Mouse (Mus musculus) heart, embryonic 14.5 days (tissue): ENCODE measurements around the gene Stab1. TPM values are rescaled to one million over a fixed set of nuclear protein-coding genes. Genes with fewer than 3 reads are reported as not detected.

Experiments used
- ATAC-seq: fragments of 200-750 bp; cut with Nextera tagmentation; 2 replicates; pipeline ENCODE4 v1.8.0; 2017; ENCODE audit warnings: low read depth, moderate TSS enrichment; ENCODE audit not compliant: insufficient number of reproducible peaks, insufficient read depth, low FRiP score
- H3K27ac ChIP-seq, 2 experiments: fragments of 200-500 bp in 1 of 2; fragments of 300-500 bp in 1 of 2; sonication (generic) in 1 of 2; replicated peaks in 1 of 2; 2 replicates each; pipeline ENCODE4 v1.5.1; 2012 to 2014; ENCODE audit warnings: low read depth in 2 of 2, low read length in 2 of 2, control low read depth in 1 of 2, mild to moderate bottlenecking in 1 of 2, mixed read lengths in 1 of 2; ENCODE audit not compliant: control insufficient read depth in 1 of 2, insufficient read depth in 1 of 2
- H3K27me3 ChIP-seq: fragments of 300-500 bp; sonication (generic); 2 replicates; pipeline ENCODE4 v1.6.1; 2014; ENCODE audit warnings: mild to moderate bottlenecking, low read length, control low read depth; ENCODE audit not compliant: control insufficient read depth, insufficient read depth
- H3K36me3 ChIP-seq: fragments of 300-500 bp; sonication (generic); 2 replicates; pipeline ENCODE4 v1.6.1; 2014; ENCODE audit warnings: mild to moderate bottlenecking, control low read depth, low read length, mixed read lengths; ENCODE audit not compliant: control insufficient read depth, insufficient read depth
- H3K4me1 ChIP-seq, 2 experiments: fragments of 200-500 bp in 1 of 2; fragments of 300-500 bp in 1 of 2; sonication (generic) in 1 of 2; 2 replicates each; pipeline ENCODE4 v1.6.1; 2012 to 2014; ENCODE audit warnings: low read length in 2 of 2, control low read depth in 1 of 2, mixed read lengths in 1 of 2; ENCODE audit not compliant: control insufficient read depth in 2 of 2, insufficient read depth in 2 of 2
- H3K4me2 ChIP-seq: fragments of 300-500 bp; sonication (generic); 2 replicates; pipeline ENCODE4 v1.6.1; 2014; ENCODE audit warnings: mild to moderate bottlenecking, low read length
- H3K4me3 ChIP-seq, 2 experiments: fragments of 200-500 bp in 1 of 2; fragments of 300-500 bp in 1 of 2; sonication (generic) in 1 of 2; 2 replicates each; pipeline ENCODE4 v1.5.1; 2012 to 2014; ENCODE audit warnings: low read length in 2 of 2, mild to moderate bottlenecking in 2 of 2, control low read depth in 1 of 2, low read depth in 1 of 2, moderate library complexity in 1 of 2; ENCODE audit not compliant: control insufficient read depth in 1 of 2, insufficient read depth in 1 of 2
- H3K9ac ChIP-seq: fragments of 300-500 bp; sonication (generic); 2 replicates; pipeline ENCODE4 v1.6.1; 2014; ENCODE audit warnings: mild to moderate bottlenecking, low read length
- H3K9me3 ChIP-seq: fragments of 300-500 bp; sonication (generic); 2 replicates; pipeline ENCODE4 v1.6.1; 2016; ENCODE audit warnings: low read length, control low read depth; ENCODE audit not compliant: control insufficient read depth
- WGBS: fragments of 180-500 bp; shearing (Covaris S2); extraction: QIAGEN DNeasy Blood & Tissue Kit; methylation state at CpG from one replicate; pipeline ENCODE4 v1.1.7; 2014; 5-methylcytosine and 5-hydroxymethylcytosine counted together
- polyA plus RNA-seq: library from polyadenylated mRNA; unstranded; fragments of >200 nt; fragmentation: Nextera tagmentation; extraction: Ambion mirVana; gene quantifications from 2 replicates; pipeline ENCODE4 v1.2.1, GENCODE M21; 2014

Gene Stab1
- polyA plus RNA-seq, 1 experiment from 2014 or later, result 66.8 TPM

- ATAC-seq, result no peak
Measured at GRCm38 (mm10) chr14:31204844-31205243, 36.4 kb upstream of the Stab1 start.

DNA sequence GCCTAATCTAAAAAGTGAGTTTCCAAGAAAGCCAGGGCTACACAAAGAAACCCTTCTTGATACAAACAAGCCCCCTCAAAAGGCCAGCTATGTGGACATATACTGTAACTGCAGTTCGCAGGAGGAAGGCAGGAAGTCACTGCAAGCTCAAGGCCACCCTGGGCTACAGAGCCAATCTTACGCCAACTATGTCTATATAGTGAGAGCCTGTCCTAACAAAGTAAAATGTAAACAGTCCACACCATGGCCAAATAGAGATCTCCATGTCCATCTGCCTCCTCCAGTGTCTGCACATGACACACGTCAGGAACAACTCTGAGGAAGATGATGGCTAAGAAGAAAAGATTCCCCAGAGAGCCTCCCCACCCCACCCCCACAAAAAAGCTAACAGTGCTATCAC lies 31.6 kb upstream of the Stab1 start:
- ATAC-seq, result no peak
- Histone ChIP-seq H3K4me1 (peaks cover 20 to 66% of the 10 kb centered on the region in 2 experiments), H3K27me3 (no peaks in the 10 kb centered on the region), H3K9me3 (no peaks in the 10 kb centered on the region), H3K9ac (no peak overlapping the region), H3K36me3 (peaks cover 93% of the 10 kb centered on the region), H3K4me2 (no peak overlapping the region), H3K27ac (no peak overlapping the region), H3K4me3 (no peak overlapping the region)
- 80% methylated on average over 3 of the region's 3 CpGs for WGBS

More at GRCm38 (mm10) chr14:31204844-31205243, 36.4 kb upstream of the Stab1 start:
- peaks cover 52% of the 10 kb centered on the region for H3K36me3 ChIP-seq
- H3K9me3 ChIP-seq, result no peaks in the 10 kb centered on the region
- peak overlapping the region; percentile 91 to 93 for H3K4me3 ChIP-seq
- H3K4me1 ChIP-seq, result peaks cover 13 to 35% of the 10 kb centered on the region in 2 experiments
- peak overlapping the region; percentile 96 to 97 for H3K27ac ChIP-seq
- H3K9ac ChIP-seq, result peak overlapping the region; percentile 89
- 51% methylated on average over 4 of the region's 4 CpGs for WGBS
- H3K27me3 ChIP-seq, result no peaks in the 10 kb centered on the region
- H3K4me2 ChIP-seq, result peak overlapping the region; percentile 93

GRCm38 (mm10) chr14:31199599-31199998 lies 31.2 kb upstream of the Stab1 start:
- H3K4me3 ChIP-seq, result no peak overlapping the region
- H3K27me3 ChIP-seq, result no peaks in the 10 kb centered on the region
- H3K36me3 ChIP-seq, result peaks cover 96% of the 10 kb centered on the region
- peaks cover 20 to 66% of the 10 kb centered on the region in 2 experiments for H3K4me1 ChIP-seq
- H3K9ac ChIP-seq, result no peak overlapping the region
- H3K27ac ChIP-seq, result no peak overlapping the region
- no peak overlapping the region for H3K4me2 ChIP-seq
- no peaks in the 10 kb centered on the region for H3K9me3 ChIP-seq
- no peak for ATAC-seq
- WGBS, result 86% methylated on average over 7 of the region's 7 CpGs

DNA sequence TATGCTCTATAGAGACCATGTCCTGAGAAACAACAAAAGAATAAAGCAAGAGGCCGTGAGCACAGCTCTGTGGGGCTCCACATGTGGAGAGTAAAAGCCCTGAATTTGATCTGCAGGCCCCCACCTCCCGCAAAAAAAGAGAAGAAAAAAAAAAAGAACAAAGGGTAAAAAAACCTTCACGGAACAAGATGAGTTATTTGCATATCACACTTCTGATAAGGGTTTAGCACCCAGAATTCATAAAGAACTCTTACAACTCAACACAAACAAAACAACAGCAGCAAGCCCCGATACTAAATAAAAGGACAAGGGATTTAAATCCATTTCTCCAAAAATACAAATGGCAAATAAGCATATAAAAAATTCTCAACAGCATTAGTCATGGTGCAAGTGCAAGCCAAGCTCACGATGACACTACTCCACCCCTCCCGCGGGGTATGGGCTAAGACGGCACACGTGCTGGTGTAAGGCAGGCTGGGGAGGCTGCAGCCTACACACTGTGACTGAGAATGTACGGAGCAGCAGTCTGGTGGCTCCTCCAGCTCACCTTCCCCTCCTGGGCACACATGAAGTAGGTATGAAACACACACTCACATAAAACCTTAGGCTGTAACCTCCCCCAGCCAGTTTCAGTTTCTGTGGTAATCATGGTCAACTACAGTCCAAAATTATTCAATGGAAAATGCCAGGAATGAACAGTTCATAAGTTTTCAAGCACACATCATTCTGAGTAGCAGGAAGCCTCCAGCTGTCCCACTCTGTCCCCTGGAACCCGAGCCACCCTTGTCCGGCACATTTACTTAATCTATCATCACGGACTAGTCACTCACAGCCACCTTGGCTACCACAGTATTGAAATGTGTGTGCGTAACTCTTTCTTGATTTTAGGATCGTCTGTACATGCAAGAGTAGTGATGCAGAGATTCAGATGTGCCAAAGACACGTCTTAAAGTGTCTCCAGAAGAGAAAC lies 29.4 kb upstream of the Stab1 start:
- 38% methylated on average over 16 of the region's 16 CpGs for WGBS
- Histone ChIP-seq H3K9me3 (no peaks in the 10 kb centered on the region), H3K27me3 (no peaks in the 10 kb centered on the region), H3K36me3 (peaks cover 91% of the 10 kb centered on the region), H3K4me2 (peak overlapping the region; percentile 14; the same call in 1 of the 2 replicates), H3K27ac (peak overlapping the region in 1 of 2 experiments; percentile 57; a peak in 3 of 4 replicates), H3K4me3 (no peak overlapping the region), H3K9ac (peak overlapping the region; percentile 32; the same call in 1 of the 2 replicates), H3K4me1 (peaks cover 17 to 74% of the 10 kb centered on the region in 2 experiments)
- ATAC-seq, result no peak

DNA sequence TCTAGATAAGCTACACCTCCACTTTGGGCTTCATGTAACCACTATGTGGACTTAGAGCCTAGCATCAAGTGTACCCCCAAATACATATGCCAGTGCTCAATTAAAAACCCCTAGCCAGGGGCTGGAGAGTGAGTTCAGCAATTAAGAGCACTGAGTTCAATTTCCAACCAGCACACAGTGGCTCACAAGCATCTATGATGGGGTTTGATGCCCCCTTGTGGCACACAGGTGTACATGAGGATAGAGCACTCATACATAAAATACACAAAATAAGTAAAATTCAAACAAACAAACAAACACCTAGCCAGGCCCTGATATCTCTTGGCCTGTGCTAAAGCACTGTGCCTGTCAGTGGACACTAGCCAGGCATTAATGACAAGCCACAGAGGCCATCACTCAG lies 27.5 kb upstream of the Stab1 start:
- H3K4me2 ChIP-seq, result peak overlapping the region; percentile 41; the same call in 1 of the 2 replicates
- H3K4me1 ChIP-seq, result peaks cover 24 to 93% of the 10 kb centered on the region in 2 experiments
- ATAC-seq, result no peak

DNA sequence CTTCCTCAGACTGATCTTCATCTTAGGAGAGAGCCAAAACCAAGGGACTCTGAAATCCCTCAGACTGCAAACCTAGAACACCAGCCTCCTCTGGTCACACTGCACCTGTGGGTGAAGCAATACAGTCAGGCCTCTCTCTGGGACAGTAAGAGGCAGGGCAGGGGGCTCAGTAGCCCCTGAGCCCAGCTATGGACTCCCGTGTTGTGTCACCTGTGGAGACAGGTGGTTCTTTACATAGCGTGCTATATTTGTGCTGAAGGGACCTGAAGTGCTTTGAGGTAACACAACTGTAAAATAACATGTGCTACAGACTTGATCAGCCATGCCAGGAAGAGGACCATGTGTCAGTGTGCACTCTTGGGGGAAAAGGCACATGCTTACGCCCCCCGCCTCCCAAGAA lies 27.1 kb upstream of the Stab1 start:
- Histone ChIP-seq H3K36me3 (peaks cover 91% of the 10 kb centered on the region), H3K9me3 (no peaks in the 10 kb centered on the region), H3K4me3 (no peak overlapping the region), H3K4me1 (peaks cover 24 to 96% of the 10 kb centered on the region in 2 experiments), H3K27me3 (no peaks in the 10 kb centered on the region), H3K9ac (peak overlapping the region; percentile 58), H3K27ac (peak overlapping the region; percentile 72 to 86), H3K4me2 (peak overlapping the region; percentile 41)
- 75% methylated on average over 4 of the region's 4 CpGs for WGBS
- ATAC-seq, result peak; percentile 12; the same call in 1 of the 2 replicates

More for the DNA sequence above, 27.5 kb upstream of the Stab1 start:
- no peaks in the 10 kb centered on the region for H3K9me3 ChIP-seq
- H3K4me3 ChIP-seq, result no peak overlapping the region
- H3K9ac ChIP-seq, result peak overlapping the region; percentile 58; the same call in 1 of the 2 replicates
- H3K27me3 ChIP-seq, result no peaks in the 10 kb centered on the region
- peak overlapping the region; percentile 72 to 86 for H3K27ac ChIP-seq
- H3K36me3 ChIP-seq, result peaks cover 91% of the 10 kb centered on the region

DNA sequence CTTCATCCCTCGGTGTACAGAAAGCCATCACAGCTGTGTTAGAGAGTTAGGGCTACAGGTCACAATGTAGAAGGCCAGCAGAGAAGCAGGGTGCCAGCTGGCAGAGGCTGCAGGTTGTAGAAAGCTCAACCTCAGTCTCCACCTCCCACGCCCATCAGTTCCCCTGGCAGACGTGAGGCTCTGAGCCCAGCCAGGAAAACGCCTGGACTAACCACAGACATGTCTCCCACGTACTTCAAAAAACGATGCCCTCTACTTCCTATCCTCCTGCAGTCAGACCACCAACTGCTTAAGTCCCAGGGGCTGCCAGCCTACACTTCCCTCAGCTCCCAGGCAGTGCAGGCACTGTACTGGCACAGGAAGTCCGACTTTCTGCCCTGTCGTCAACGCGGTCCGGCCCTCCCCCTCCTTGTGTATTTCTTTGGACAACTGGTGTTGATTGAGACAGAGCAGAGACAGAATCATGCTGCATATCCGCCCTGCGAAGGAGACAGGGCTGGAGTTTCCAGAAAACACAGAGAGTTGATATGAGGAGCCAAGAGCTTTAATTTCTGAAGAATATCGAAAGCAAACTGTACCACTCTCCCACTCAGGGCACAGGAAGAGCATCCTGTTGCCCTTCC lies 26.6 kb upstream of the Stab1 start:
- H3K36me3 ChIP-seq, result peaks cover 91% of the 10 kb centered on the region
- H3K27ac ChIP-seq, result peak overlapping the region; percentile 72 to 86
- peak; percentile 62 for ATAC-seq
- peak overlapping the region; percentile 41 for H3K4me2 ChIP-seq
- peak overlapping the region; percentile 58 for H3K9ac ChIP-seq
- no peak overlapping the region for H3K4me3 ChIP-seq
- peaks cover 24 to 94% of the 10 kb centered on the region in 2 experiments for H3K4me1 ChIP-seq
- no peaks in the 10 kb centered on the region for H3K9me3 ChIP-seq
- no peaks in the 10 kb centered on the region for H3K27me3 ChIP-seq
- 25% methylated on average over 14 of the region's 14 CpGs for WGBS
